In the genomic region with DNA sequence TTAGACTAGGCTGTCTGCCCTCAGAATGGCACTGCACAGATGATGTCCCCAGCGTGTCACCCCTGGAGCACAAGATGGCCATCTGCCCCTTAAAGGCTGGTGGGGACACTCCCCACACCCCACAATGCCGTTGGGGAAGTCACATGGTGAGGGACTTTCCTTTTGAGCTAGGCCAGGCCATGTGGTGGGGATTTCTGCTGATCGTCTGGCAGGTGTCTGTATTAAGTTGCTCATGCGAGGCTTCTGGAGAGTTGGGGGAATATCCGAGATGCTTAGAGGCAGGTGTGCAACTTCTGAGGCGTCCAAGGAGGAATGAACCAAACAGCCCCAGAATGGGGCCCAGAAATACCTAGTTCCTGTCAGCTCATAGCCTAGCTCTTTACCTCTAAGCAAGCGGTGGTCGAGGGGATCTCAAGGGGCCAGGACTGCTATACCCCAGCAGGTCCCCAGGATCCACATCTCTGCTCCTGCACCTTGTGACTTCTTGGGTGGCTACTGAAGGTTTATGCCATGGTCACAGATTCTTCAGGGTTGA, we compare ENCODE assay signal across 10 mouse cellular contexts.
DNase-seq lines count a peak whose midpoint lies in the region; ATAC-seq and TF ChIP-seq lines count a peak whose summit lies in the region.
"Had no signal": no experiment of that assay in that cellular context is flagged by ENCODE, and none has a peak within 500 bp of the region (broad histone marks: within the 10 kb centered on the region; RNA-seq: fewer than 3 reads in every experiment).

No protein-coding gene starts in this region.

- TF ChIP-seq EP300 in CH12.LX (IDR thresholded peaks at IDR 0.05; ENCODE audit: low read length), result peak; percentile 93

- H3K79me2 ChIP-seq in CH12.LX (replicated peaks; ENCODE audit: control insufficient read depth, extremely low read depth, insufficient read depth, poor library complexity, severe bottlenecking), result no peaks in the 10 kb centered on the region

- no peak for DNase-seq in embryonic facial prominence, embryonic 11.5 days (ENCODE audit: low spot score)
- no peak for DNase-seq in embryonic facial prominence, embryonic 10.5 days (ENCODE audit: low spot score)
- DNase-seq in kidney, adult 9 months, result no peak
- DNase-seq in CH12.LX (ENCODE audit: extremely low read depth), result peak; percentile 95
- DNase-seq in spleen, adult 12 weeks (ENCODE audit: low spot score), result peak; percentile 46
- no peak for DNase-seq in yolk sac, embryonic 10.5 days (ENCODE audit: low spot score)

- TF ChIP-seq RAD21 in CH12.LX (IDR thresholded peaks at IDR 0.05; ENCODE audit: low read depth, low read length), result no peak

- H3K9me3 ChIP-seq in embryonic facial prominence, embryonic 11.5 days (replicated peaks; ENCODE audit: control insufficient read depth, low read length), result no peaks in the 10 kb centered on the region
- H3K9me3 ChIP-seq in embryonic facial prominence, embryonic 10.5 days, result no peaks in the 10 kb centered on the region
- H3K9me3 ChIP-seq in kidney, embryonic 16.5 days (ENCODE audit: low read length), result no peaks in the 10 kb centered on the region
- peaks cover 6% of the 10 kb centered on the region for H3K9me3 ChIP-seq in CH12.LX (replicated peaks; ENCODE audit: low read length)
- no peaks in the 10 kb centered on the region for H3K9me3 ChIP-seq in heart, embryonic 11.5 days (replicated peaks; ENCODE audit: control insufficient read depth, low read length)

- TF ChIP-seq CTCF in CH12.LX (conservative IDR thresholded peaks at IDR 0.05 in 1 of 2, IDR thresholded peaks at IDR 0.05 in 1 of 2; ENCODE audit: low read depth in 2 of 2, low read length in 2 of 2), result no peak

- dilution Hi-C loops in CH12.LX (cut with MboI; ENCODE audit: extremely low pct_ligation_motif_present, extremely low pct_unique_long_range_greater_than_20kb, low sequenced_read_pairs), result no loop called here

- no peak overlapping the region for H3K27ac ChIP-seq in embryonic facial prominence, embryonic 11.5 days (replicated peaks; ENCODE audit: low read depth, low read length)
- H3K27ac ChIP-seq in embryonic facial prominence, embryonic 10.5 days (replicated peaks), result no peak overlapping the region
- H3K27ac ChIP-seq in kidney, embryonic 16.5 days (ENCODE audit: low read length), result no peak overlapping the region
- peak overlapping the region; percentile 99 for H3K27ac ChIP-seq in CH12.LX (ENCODE audit: insufficient read depth, low read depth)
- H3K27ac ChIP-seq in heart, embryonic 11.5 days (ENCODE audit: low read depth, low read length), result no peak overlapping the region

- H3K9ac ChIP-seq in embryonic facial prominence, embryonic 11.5 days (replicated peaks; ENCODE audit: low read length), result no peak overlapping the region
- H3K9ac ChIP-seq in kidney, embryonic 16.5 days (replicated peaks; ENCODE audit: low read length), result no peak overlapping the region
- H3K9ac ChIP-seq in CH12.LX (ENCODE audit: insufficient read depth, low read depth), result peak overlapping the region; percentile 32; the same call in 1 of the 2 replicates
- no peak overlapping the region for H3K9ac ChIP-seq in heart, embryonic 11.5 days (ENCODE audit: low read depth, low read length)

- peak; percentile 65; the same call in 1 of the 2 replicates for TF ChIP-seq POLR2A in CH12.LX (IDR thresholded peaks at IDR 0.05; ENCODE audit: low read depth, low read length)

- WGBS in embryonic facial prominence, embryonic 11.5 days, result 80% methylated on average over 8 of the region's 8 CpGs
- WGBS in embryonic facial prominence, embryonic 10.5 days, result 83% methylated on average over 8 of the region's 8 CpGs
- WGBS in kidney, embryonic 16.5 days, result 79% methylated on average over 8 of the region's 8 CpGs
- 75% methylated on average over 8 of the region's 8 CpGs for WGBS in heart, embryonic 11.5 days (ENCODE audit: insufficient replicate concordance)

- H3K4me3 ChIP-seq in embryonic facial prominence, embryonic 11.5 days (ENCODE audit: low read depth, low read length), result no peak overlapping the region
- no peak overlapping the region for H3K4me3 ChIP-seq in embryonic facial prominence, embryonic 10.5 days
- no peak overlapping the region for H3K4me3 ChIP-seq in kidney, embryonic 16.5 days (ENCODE audit: low read length)
- no peak overlapping the region for H3K4me3 ChIP-seq in CH12.LX (replicated peaks in 1 of 3; ENCODE audit: low read depth in 2 of 3, low read length in 2 of 3, poor library complexity in 1 of 3)
- no peak overlapping the region for H3K4me3 ChIP-seq in heart, embryonic 11.5 days (ENCODE audit: low read depth, low read length)
- H3K4me3 ChIP-seq: erythroblast, embryonic 14.5 days; megakaryocyte, embryonic 14.5 days had no signal

- H3K4me1 ChIP-seq in embryonic facial prominence, embryonic 11.5 days (ENCODE audit: control insufficient read depth, insufficient read depth, low read length), result no peaks in the 10 kb centered on the region
- H3K4me1 ChIP-seq in embryonic facial prominence, embryonic 10.5 days, result peaks cover 22% of the 10 kb centered on the region
- H3K4me1 ChIP-seq in kidney, embryonic 16.5 days (ENCODE audit: insufficient read depth, low read length), result peaks cover 15% of the 10 kb centered on the region; the same call in 1 of the 2 replicates
- peaks cover 58 to 85% of the 10 kb centered on the region in 2 experiments for H3K4me1 ChIP-seq in CH12.LX (ENCODE audit: control insufficient read depth in 1 of 2, insufficient read depth in 2 of 2)
- peaks cover 25% of the 10 kb centered on the region for H3K4me1 ChIP-seq in heart, embryonic 11.5 days (ENCODE audit: control insufficient read depth, insufficient read depth, low read length)

- H3K27me3 ChIP-seq in embryonic facial prominence, embryonic 11.5 days (ENCODE audit: control insufficient read depth, insufficient read depth, low read length), result no peaks in the 10 kb centered on the region
- H3K27me3 ChIP-seq in embryonic facial prominence, embryonic 10.5 days (replicated peaks; ENCODE audit: low read depth, poor library complexity, severe bottlenecking), result no peaks in the 10 kb centered on the region
- no peaks in the 10 kb centered on the region for H3K27me3 ChIP-seq in kidney, embryonic 16.5 days (ENCODE audit: insufficient read depth, low read length)
- no peaks in the 10 kb centered on the region for H3K27me3 ChIP-seq in CH12.LX (replicated peaks)
- H3K27me3 ChIP-seq in heart, embryonic 11.5 days (ENCODE audit: control insufficient read depth, insufficient read depth, low read length), result 0 out of 2 replicates have a peak, but pooled peaks cover 2% of the 10 kb centered on the region

- H3K36me3 ChIP-seq in embryonic facial prominence, embryonic 11.5 days (replicated peaks; ENCODE audit: control insufficient read depth, insufficient read depth, low read depth, low read length), result no peaks in the 10 kb centered on the region; the same call in 1 of the 2 replicates
- H3K36me3 ChIP-seq in embryonic facial prominence, embryonic 10.5 days (replicated peaks), result peaks cover 16% of the 10 kb centered on the region
- peaks cover 8% of the 10 kb centered on the region for H3K36me3 ChIP-seq in kidney, embryonic 16.5 days (ENCODE audit: insufficient read depth, low read length)
- H3K36me3 ChIP-seq in CH12.LX (replicated peaks in 1 of 2; ENCODE audit: control insufficient read depth in 1 of 2, insufficient read depth in 1 of 2, low read length in 1 of 2), result peaks cover 20 to 43% of the 10 kb centered on the region in 2 experiments
- peaks cover 5% of the 10 kb centered on the region; the same call in 1 of the 2 replicates for H3K36me3 ChIP-seq in heart, embryonic 11.5 days (ENCODE audit: control insufficient read depth, insufficient read depth, low read length)

- ATAC-seq in embryonic facial prominence, embryonic 11.5 days (replicated peaks; ENCODE audit: insufficient number of reproducible peaks, low FRiP score, low TSS enrichment, low read depth), result 0 out of 2 replicates have a peak, but pooled peaks have one; percentile 15
- ATAC-seq in kidney, embryonic 16.5 days (ENCODE audit: low FRiP score, low TSS enrichment), result peak; percentile 28; the same call in 1 of the 2 replicates
- ATAC-seq in heart, embryonic 11.5 days (replicated peaks; ENCODE audit: insufficient number of reproducible peaks, low FRiP score, low TSS enrichment), result no peak

- in situ Hi-C loops in CH12.LX (cut with MboI; ENCODE audit: low pct_ligation_motif_present, low pct_unique_long_range_greater_than_20kb, low sequenced_read_pairs), result loop anchor here (5.0 to 25.0 kb wide), 2 partner anchors 151 to 341 kb away; a partner anchor contains a TSS

- no peak overlapping the region for H3K4me2 ChIP-seq in embryonic facial prominence, embryonic 11.5 days (ENCODE audit: low read depth, low read length)
- H3K4me2 ChIP-seq in kidney, embryonic 16.5 days (replicated peaks; ENCODE audit: low read depth, low read length), result no peak overlapping the region
- peak overlapping the region; percentile 59 for H3K4me2 ChIP-seq in CH12.LX (ENCODE audit: insufficient read depth, low read depth, poor library complexity, severe bottlenecking)
- no peak overlapping the region for H3K4me2 ChIP-seq in heart, embryonic 11.5 days

TF ChIP-seq in CH12.LX, 34 proteins besides CTCF, POLR2A, EP300 and RAD21 (continues in another document):
- TF ChIP-seq MXI1 (IDR thresholded peaks at IDR 0.05; ENCODE audit: low read depth, low read length) (peak; percentile 71), ETS1 (conservative IDR thresholded peaks at IDR 0.05; ENCODE audit: low read depth, low read length) (peak; percentile 90), CHD1 (IDR thresholded peaks at IDR 0.05; ENCODE audit: low read depth, low read length) (no peak; the same call in 1 of the 2 replicates), USF2 (conservative IDR thresholded peaks at IDR 0.05; ENCODE audit: low read depth, low read length) (peak; percentile 73), MYC (IDR thresholded peaks at IDR 0.05; ENCODE audit: low read depth, low read length) (peak; percentile 98), JUND (conservative IDR thresholded peaks at IDR 0.05; ENCODE audit: low read depth, low read length) (no peak), BHLHE40 (IDR thresholded peaks at IDR 0.05; ENCODE audit: low read depth, low read length) (peak; percentile 91), MEF2A (IDR thresholded peaks at IDR 0.05; ENCODE audit: borderline replicate concordance, low read depth, low read length) (peak; percentile 75; the same call in 1 of the 2 replicates), MAZ (IDR thresholded peaks at IDR 0.05; ENCODE audit: low read depth, low read length) (peak; percentile 81), TCF12 (IDR thresholded peaks at IDR 0.05; ENCODE audit: low read depth, low read length) (peak; percentile 99), UBTF (IDR thresholded peaks at IDR 0.05; ENCODE audit: low read depth, low read length) (0 out of 2 replicates have a peak, but pooled peaks have one; percentile 81), ELF1 (IDR thresholded peaks at IDR 0.05; ENCODE audit: low read depth, low read length) (peak; percentile 22; the same call in 1 of the 2 replicates), HCFC1 (IDR thresholded peaks at IDR 0.05; ENCODE audit: low read depth, low read length) (peak; percentile 8; the same call in 1 of the 2 replicates), CHD2 (IDR thresholded peaks at IDR 0.05; ENCODE audit: low read length) (no peak), POLR2AphosphoS2 (IDR thresholded peaks at IDR 0.05; ENCODE audit: low read depth, low read length) (peak; percentile 92), USF1 (IDR thresholded peaks at IDR 0.05; ENCODE audit: low read depth, low read length) (peak; percentile 87)

Comparison
In these comparisons a context has a peak if more than half of its experiments do, and no peak if none do; other contexts are left out.
1. DNase-seq: peak in CH12.LX (single experiment) and spleen, adult 12 weeks (single experiment); none in embryonic facial prominence, embryonic 11.5 days (single experiment), embryonic facial prominence, embryonic 10.5 days (single experiment), kidney, adult 9 months (single experiment) and yolk sac, embryonic 10.5 days (single experiment).